Mouse (Mus musculus): Measurements from ENCODE around the gene Ercc1. TPM values are rescaled to one million over a fixed set of nuclear protein-coding genes. Genes with fewer than 3 reads are reported as not detected.
A peak's percentile ranks its signal among the peaks of the same experiment; 100 is the strongest.

The Ercc1 gene
- polyA plus RNA-seq (2012; rRNA removed) = 38.7 and 46.6 TPM in 2 replicates

DNA sequence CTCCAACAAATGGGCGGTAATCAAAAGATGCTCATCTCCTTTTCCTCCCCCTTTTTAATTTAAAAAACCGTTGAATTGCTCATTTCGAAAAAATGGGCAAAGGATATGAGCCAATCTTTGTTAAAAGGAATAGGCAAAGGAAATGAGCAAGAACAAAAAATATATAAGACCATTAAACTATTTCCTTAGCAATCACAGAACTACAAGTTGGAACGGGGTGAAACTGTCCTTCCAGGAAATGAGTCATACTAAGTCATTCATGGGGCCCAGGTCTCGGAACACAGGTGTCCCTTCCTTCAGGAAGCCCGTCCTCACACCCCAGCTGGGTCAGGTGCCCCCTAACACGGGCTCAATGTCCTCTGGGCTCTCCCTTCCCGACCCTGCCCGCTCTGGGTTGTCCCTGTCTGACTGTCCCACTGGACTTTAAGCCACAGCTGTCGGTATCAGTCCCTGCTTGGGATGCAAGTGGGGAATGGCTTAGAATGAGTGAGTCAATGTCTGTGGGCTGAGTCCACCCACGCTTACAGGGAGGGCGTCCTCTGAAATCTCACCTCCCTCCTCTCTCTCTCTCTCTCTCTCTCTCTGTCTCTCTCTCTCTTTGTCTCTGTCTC lies at the start of gene Ercc1:
Gene Ercc1 (plus strand): TSS at position 542 of the 611 bp plus-strand sequence.
- H3K4me3 ChIP-seq (replicated peaks; ENCODE audit: extremely low read depth, low read depth, low read length) = peak within 1 kb of the TSS; percentile 96
- WGBS = 13% methylated on average over 12 of the region's 12 CpGs
- TF ChIP-seq CTCF (IDR thresholded peaks at IDR 0.05; ENCODE audit: insufficient read depth, low read length) (no peak), POLR2A (IDR thresholded peaks at IDR 0.05; ENCODE audit: borderline replicate concordance, extremely low read depth, low read depth, low read length) (no peak)
- H3K4me1 ChIP-seq (ENCODE audit: control insufficient read depth, insufficient read depth, low read length) = peaks cover 14% of the 10 kb centered on the region
- peak; percentile 16 for DNase-seq

DNA sequence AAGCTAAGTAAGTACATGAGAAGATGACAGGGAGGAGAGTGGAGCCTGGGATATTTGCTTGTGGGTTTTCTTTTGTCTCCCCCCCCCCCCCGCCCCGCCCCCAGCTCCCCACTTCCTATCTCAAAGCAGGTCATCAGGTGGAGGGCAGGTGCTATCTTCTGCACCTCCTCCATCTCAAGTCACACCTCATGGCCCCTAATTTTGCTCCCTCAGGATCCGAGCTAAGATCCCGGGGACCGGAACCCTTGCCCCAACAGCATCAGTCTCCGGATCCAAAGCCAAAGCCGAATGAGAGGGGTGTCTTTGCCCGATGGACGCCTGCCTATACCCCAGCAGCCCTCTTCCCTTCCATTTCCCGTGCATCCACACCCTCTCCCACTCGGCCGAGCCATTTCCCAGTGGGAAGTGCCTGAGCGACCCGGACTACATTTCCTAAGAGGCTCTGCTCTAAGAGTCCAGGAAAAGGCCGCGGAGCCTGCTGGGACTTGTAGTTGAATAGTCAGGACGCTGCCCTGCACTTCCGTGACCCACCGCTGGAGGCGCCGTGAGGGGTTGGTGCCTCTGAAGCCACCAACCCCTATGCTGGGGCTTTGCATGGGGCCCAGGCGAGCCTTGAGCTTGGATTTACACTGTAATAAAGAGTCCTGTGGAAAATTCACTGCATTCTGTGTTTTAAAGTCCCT lies 48.9 kb upstream of the Ercc1 start:
- TF ChIP-seq POLR2A (IDR thresholded peaks at IDR 0.05; ENCODE audit: borderline replicate concordance, extremely low read depth, low read depth, low read length) (peak; percentile 39; the same call in 1 of the 2 replicates), CTCF (IDR thresholded peaks at IDR 0.05; ENCODE audit: insufficient read depth, low read length) (peak; percentile 81)
- Histone ChIP-seq H3K4me1 (ENCODE audit: control insufficient read depth, insufficient read depth, low read length) (no peaks in the 10 kb centered on the region; the same call in 1 of the 2 replicates), H3K4me3 (replicated peaks; ENCODE audit: extremely low read depth, low read depth, low read length) (peak overlapping the region; percentile 60)
- DNase-seq = peak; percentile 97
- 17% methylated on average over 22 of the region's 22 CpGs for WGBS

DNA sequence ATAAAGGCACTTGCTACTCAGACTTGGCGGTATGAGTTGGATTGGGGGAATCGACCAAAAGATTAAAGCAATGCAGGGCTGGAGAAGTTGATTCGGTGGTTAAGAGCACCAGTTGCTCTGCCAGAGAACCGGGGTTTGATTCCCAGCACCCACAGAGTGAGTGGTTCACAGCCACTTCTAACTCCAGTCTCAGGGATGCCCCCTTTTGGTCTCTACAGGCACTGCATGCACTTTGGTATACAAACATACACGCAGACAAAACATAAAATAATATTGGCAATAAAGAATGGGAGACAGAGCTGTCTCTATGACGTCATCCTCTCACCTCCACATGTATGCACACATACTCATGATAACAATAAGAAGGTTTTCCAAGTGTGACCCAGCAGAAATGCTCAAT lies 47.5 kb upstream of the Ercc1 start:
- TF ChIP-seq CTCF (IDR thresholded peaks at IDR 0.05; ENCODE audit: insufficient read depth, low read length) (no peak), POLR2A (IDR thresholded peaks at IDR 0.05; ENCODE audit: borderline replicate concordance, extremely low read depth, low read depth, low read length) (no peak)
- DNase-seq = no peak
- WGBS = 83% methylated on average over 6 of the region's 6 CpGs
- no peak overlapping the region for H3K4me3 ChIP-seq (replicated peaks; ENCODE audit: extremely low read depth, low read depth, low read length)
- H3K4me1 ChIP-seq (ENCODE audit: control insufficient read depth, insufficient read depth, low read length) = no peaks in the 10 kb centered on the region; the same call in 1 of the 2 replicates

DNA sequence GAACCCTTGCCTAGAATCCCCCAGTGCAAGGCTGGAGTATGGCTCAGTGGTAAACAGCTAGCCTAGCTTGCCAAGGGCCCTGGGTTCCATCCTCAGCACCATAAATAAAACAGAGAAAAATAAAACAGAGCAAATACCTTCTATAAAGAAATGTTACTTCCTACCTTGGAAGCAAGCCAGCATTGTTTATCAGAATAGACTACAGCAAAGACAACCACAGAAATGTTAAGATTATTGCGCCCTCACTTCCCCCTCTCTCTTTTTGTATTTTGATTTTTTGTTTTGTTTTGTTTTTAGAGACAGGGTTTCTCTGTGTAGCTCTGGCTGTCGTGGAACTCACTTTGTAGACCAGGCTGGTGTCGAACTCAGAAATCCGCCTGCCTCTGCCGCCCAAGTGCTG lies 46.8 kb upstream of the Ercc1 start:
- no peaks in the 10 kb centered on the region; the same call in 1 of the 2 replicates for H3K4me1 ChIP-seq (ENCODE audit: control insufficient read depth, insufficient read depth, low read length)
- no peak overlapping the region for H3K4me3 ChIP-seq (replicated peaks; ENCODE audit: extremely low read depth, low read depth, low read length)
- WGBS = 82% methylated on average over 5 of the region's 5 CpGs
- DNase-seq = no peak
- TF ChIP-seq POLR2A (IDR thresholded peaks at IDR 0.05; ENCODE audit: borderline replicate concordance, extremely low read depth, low read depth, low read length) = no peak

DNA sequence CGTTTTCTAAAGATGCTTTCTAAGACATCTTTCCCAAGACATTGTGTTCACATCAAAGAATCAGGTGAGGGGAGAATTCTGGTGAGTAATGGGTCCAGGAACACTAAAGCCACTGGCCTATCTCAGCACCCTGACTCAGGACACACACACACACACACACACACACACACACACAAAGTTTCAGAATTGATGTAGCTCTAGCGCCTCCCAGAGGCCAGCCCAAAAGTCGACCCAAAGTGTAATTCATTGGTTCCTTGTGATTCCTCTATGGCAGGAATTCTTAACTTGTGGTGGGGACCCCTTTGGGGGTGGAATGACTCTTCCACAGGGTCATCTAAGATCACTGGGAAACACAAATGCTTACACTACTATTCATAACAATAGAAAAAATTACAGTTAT lies 45.4 kb upstream of the Ercc1 start:
- no peak for DNase-seq
- Histone ChIP-seq H3K4me3 (replicated peaks; ENCODE audit: extremely low read depth, low read depth, low read length) (no peak overlapping the region), H3K4me1 (ENCODE audit: control insufficient read depth, insufficient read depth, low read length) (no peaks in the 10 kb centered on the region; the same call in 1 of the 2 replicates)
- 14% methylated on average over 3 of the region's 3 CpGs for WGBS
- TF ChIP-seq POLR2A (IDR thresholded peaks at IDR 0.05; ENCODE audit: borderline replicate concordance, extremely low read depth, low read depth, low read length) (no peak), CTCF (IDR thresholded peaks at IDR 0.05; ENCODE audit: insufficient read depth, low read length) (peak; percentile 58)

DNA sequence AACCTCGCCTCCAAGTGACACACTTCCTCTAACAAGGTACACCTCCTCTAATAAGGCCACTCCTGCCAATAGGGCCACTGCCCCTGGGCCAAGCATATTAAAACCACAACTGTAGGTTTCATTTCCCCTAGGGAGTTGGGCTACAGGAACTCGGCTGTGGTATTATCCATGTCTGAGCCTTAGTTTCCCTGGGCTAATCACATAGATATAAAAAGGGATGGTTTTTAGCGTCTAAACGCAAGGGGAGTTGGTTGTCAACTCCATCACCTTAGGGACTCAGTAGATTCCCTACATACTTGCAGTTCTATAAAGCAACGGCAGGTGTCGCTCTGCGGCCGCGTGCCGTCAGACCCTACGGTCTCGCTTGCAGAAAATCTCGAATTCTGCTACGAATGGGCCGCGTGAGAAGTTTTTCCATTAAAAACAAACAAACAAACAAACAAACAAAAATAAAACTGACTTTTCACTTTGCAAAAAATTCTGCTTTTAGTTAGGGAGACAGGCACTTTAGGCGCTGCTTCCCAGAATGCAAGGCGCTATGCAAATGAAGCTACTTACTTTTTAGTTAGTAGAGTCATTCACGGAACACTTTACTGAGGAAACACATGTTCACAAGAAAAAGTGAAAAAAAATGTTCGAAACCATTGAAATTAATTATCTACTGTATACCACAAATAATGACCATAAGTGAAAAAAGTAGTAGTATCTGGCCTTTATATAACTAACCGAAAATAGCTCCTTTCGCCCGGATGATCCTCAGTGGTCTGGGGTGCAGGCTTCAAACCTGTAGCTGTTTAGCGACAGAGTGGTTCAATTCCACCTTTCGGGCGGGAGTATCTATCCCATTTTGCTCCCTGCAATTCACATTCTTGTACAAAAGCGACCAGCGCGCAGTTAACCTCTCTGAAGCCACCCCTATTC lies 43.8 kb upstream of the Ercc1 start:
- no peak for TF ChIP-seq POLR2A (IDR thresholded peaks at IDR 0.05; ENCODE audit: borderline replicate concordance, extremely low read depth, low read depth, low read length)
- peak; percentile 98 for TF ChIP-seq CTCF (IDR thresholded peaks at IDR 0.05; ENCODE audit: insufficient read depth, low read length)
- DNase-seq = peak; percentile 73
- peak overlapping the region; percentile 61 for H3K4me3 ChIP-seq (replicated peaks; ENCODE audit: extremely low read depth, low read depth, low read length)
- WGBS = under 1% methylated on average over 29 of the region's 29 CpGs
- no peaks in the 10 kb centered on the region for H3K4me1 ChIP-seq (ENCODE audit: control insufficient read depth, insufficient read depth, low read length)

DNA sequence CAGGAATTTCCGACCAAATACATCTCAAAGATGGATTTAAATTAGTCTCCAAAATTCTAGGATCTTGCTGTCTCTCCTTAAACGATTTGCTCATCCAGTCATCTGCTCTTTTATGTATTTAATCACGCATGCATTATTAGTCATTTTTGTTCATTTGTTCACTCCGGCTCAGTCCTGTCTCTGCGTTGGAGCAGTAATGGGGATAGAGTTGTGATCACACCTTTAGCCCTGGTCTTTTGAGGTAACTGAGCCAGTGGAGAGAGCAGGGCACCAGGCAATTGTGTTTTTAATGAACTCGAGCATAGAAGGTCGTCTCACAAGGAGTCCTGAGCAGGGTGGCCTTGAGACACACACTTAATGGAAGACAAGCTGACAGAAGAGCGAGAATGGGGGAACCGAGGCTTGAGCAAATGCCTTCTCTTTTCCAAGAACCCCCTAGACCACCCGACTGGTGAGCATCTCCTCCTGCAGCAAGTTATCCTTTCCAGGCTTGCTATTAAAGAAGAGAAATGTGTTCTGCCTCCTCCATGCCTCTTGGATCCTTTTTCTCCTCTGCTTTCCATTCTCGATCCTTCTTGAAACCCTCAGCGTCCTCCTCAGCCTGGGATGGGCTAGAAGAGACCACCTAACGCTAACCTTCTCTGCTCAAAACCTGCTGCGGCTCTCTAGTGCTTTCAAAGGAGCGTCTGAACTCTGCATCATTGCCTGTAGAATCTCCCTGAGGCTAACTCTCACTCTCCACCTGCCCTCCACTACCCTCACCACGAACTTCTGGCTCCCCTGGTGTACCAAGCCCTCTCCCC lies 42.9 kb upstream of the Ercc1 start:
- H3K4me1 ChIP-seq (ENCODE audit: control insufficient read depth, insufficient read depth, low read length) = no peaks in the 10 kb centered on the region
- no peak for TF ChIP-seq POLR2A (IDR thresholded peaks at IDR 0.05; ENCODE audit: borderline replicate concordance, extremely low read depth, low read depth, low read length)
- no peak for TF ChIP-seq CTCF (IDR thresholded peaks at IDR 0.05; ENCODE audit: insufficient read depth, low read length)
- H3K4me3 ChIP-seq (replicated peaks; ENCODE audit: extremely low read depth, low read depth, low read length) = no peak overlapping the region
- no peak for DNase-seq
- 16% methylated on average over 16 of the region's 16 CpGs for WGBS

DNA sequence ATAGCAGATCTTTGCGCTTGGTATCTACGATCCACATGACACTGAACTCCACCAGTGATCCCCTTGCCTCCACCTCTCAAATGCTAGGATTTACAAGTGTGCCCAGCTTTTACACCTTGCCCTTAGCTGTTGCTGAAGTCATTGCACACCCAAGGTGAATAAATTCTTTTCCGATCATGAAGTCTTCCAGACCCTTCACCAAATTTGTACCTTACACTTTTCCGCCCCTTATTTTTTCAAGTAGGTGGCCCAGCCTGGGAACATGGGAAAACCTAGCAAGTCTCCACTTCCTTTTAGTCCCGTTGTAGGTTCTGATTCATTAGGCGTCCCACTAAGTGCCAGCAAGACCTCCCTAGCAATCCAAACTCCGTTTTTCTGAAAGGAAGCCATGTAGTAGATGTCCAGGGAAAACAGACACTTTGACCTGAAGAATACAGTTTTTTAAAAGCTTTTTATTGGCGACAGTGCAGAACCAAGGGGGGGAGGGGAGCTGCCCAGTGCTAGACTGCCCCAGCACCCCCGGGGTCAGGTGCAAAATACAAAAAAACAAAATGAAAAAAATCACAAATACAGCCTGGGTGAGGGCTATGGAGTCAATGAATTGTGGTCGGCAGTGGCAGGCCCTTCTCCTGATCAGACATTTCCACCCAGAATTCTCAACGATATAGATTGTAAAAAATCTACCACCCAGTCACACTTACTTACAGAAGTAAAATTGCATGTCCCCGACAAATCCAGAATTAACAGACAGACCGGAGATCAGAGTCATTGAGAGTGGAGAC lies 42.1 kb upstream of the Ercc1 start:
- 53% methylated on average over 13 of the region's 13 CpGs for WGBS

More for the DNA sequence above, 42.1 kb upstream of the Ercc1 start:
- TF ChIP-seq CTCF (IDR thresholded peaks at IDR 0.05; ENCODE audit: insufficient read depth, low read length) = no peak
- no peak for DNase-seq
- H3K4me3 ChIP-seq (replicated peaks; ENCODE audit: extremely low read depth, low read depth, low read length) = no peak overlapping the region
- H3K4me1 ChIP-seq (ENCODE audit: control insufficient read depth, insufficient read depth, low read length) = no peaks in the 10 kb centered on the region

Data from lung, adult 2 months (tissue).